Mouse (Mus musculus) neural tube, embryonic 15.5 days (tissue): Measurements from ENCODE around the gene Ccdc163. TPM values are rescaled to one million over a fixed set of nuclear protein-coding genes. Genes with fewer than 3 reads are reported as not detected.

Source experiments
- ATAC-seq: fragments of 200-750 bp; cut with Nextera tagmentation; 2 replicates; pipeline ENCODE4 v1.8.0; 2017; ENCODE audit warnings: mild to moderate bottlenecking, moderate TSS enrichment, moderate library complexity; ENCODE audit not compliant: low FRiP score
- H3K27ac ChIP-seq: fragments of 300-500 bp; sonication (generic); replicated peaks from 2 replicates; pipeline ENCODE4 v1.5.1; 2015; ENCODE audit warnings: mild to moderate bottlenecking, inconsistent platforms
- H3K27me3 ChIP-seq: fragments of 300-500 bp; sonication (generic); replicated peaks from 2 replicates; pipeline ENCODE4 v1.6.1; 2015; ENCODE audit warnings: inconsistent platforms
- H3K36me3 ChIP-seq: fragments of 300-500 bp; sonication (generic); 2 replicates; pipeline ENCODE4 v1.6.1; 2015; ENCODE audit warnings: inconsistent platforms
- H3K4me1 ChIP-seq: fragments of 300-500 bp; sonication (generic); 2 replicates; pipeline ENCODE4 v1.6.1; 2015; ENCODE audit warnings: inconsistent platforms
- H3K4me2 ChIP-seq: fragments of 300-500 bp; sonication (generic); 2 replicates; pipeline ENCODE4 v1.6.1; 2015; ENCODE audit warnings: inconsistent platforms, mild to moderate bottlenecking, moderate library complexity
- H3K4me3 ChIP-seq: fragments of 300-500 bp; sonication (generic); replicated peaks from 2 replicates; pipeline ENCODE4 v1.5.1; 2015; ENCODE audit warnings: mild to moderate bottlenecking, inconsistent platforms
- H3K9ac ChIP-seq: fragments of 300-500 bp; sonication (generic); replicated peaks from 2 replicates; pipeline ENCODE4 v1.6.1; 2015; ENCODE audit warnings: mild to moderate bottlenecking, inconsistent platforms
- H3K9me3 ChIP-seq: fragments of 300-500 bp; sonication (generic); replicated peaks from 2 replicates; pipeline ENCODE4 v1.6.1; 2016; ENCODE audit warnings: inconsistent platforms
- WGBS: fragments of 180-500 bp; shearing (Covaris S2); methylation state at CpG from one replicate; pipeline ENCODE4 v1.1.7; 2015; ENCODE audit warnings: mixed read lengths; 5-methylcytosine and 5-hydroxymethylcytosine counted together
- polyA plus RNA-seq: library from polyadenylated mRNA; unstranded; fragments of >200 nt; fragmentation: Nextera tagmentation; extraction: Ambion mirVana; gene quantifications from 2 replicates; pipeline ENCODE4 v1.2.1, GENCODE M21; 2015

Ccdc163 gene
- polyA plus RNA-seq, 1 experiment from 2014 or later: 9.7 TPM

DNA sequence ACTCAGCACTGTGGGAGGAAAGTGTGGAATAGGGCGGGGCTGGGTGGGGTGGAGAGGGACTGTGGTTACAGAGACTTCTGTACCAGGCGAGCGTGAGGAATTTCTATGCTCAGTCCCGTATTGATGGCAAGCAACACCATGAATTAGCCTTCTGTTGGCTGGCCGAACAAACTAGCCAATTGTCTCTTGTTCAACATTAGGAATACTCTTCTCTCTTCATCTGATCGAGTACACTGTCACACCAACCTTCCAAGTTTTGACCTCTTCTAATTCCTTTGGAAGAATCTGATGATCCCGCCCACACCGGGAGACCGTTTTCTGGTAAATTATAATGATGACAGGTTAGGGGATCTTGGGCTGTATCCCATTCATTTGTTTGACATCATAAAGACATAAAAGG, 643 bp upstream of the Ccdc163 start:
- 22% methylated on average over 9 of the region's 9 CpGs for WGBS
- Histone ChIP-seq H3K9me3 (no peaks in the 10 kb centered on the region), H3K27ac (peak overlapping the region; percentile 78), H3K4me2 (peak overlapping the region; percentile 65), H3K27me3 (no peaks in the 10 kb centered on the region), H3K4me1 (peaks cover 13% of the 10 kb centered on the region), H3K36me3 (no peaks in the 10 kb centered on the region), H3K4me3 (peak overlapping the region; percentile 72), H3K9ac (peak overlapping the region; percentile 72)
- ATAC-seq: peak; percentile 1; the same call in 1 of the 2 replicates

DNA sequence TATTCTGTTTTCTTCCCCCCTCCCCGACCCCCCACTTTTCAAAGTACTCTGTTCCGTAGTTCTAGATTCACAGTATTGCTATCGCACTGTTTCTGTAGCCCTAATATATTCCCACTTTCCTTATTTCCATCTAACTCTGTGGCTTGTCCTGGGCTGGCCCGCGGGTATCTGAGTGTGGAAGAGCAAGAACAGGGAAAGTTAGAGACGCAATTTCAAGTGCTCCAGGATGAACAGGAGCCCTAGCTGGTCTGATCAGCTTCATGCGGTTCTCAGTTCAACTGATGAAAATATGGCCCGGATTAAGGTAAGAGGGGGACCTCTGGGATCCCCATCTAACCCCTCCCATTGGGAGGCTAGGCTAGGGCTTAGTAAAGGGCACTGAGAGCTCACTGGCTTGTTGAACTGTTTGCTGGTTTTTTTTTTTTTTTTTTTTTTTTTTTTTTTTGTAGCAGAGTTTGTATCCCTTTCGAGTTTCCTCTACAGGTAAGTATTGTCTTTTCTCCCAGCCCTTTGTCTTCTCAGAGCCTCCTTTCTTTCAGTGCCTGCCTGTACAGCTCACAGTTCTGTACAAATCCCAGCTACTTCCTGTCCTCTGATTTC, 582 bp downstream of the Ccdc163 start:
- WGBS: 8% methylated on average over 9 of the region's 9 CpGs
- Histone ChIP-seq H3K9ac (peak overlapping the region; percentile 36), H3K4me1 (peaks cover 13% of the 10 kb centered on the region), H3K27ac (no peak overlapping the region), H3K4me2 (peak overlapping the region; percentile 66), H3K9me3 (no peaks in the 10 kb centered on the region), H3K4me3 (peak overlapping the region; percentile 72), H3K36me3 (no peaks in the 10 kb centered on the region), H3K27me3 (no peaks in the 10 kb centered on the region)
- peak; percentile 19 for ATAC-seq

DNA sequence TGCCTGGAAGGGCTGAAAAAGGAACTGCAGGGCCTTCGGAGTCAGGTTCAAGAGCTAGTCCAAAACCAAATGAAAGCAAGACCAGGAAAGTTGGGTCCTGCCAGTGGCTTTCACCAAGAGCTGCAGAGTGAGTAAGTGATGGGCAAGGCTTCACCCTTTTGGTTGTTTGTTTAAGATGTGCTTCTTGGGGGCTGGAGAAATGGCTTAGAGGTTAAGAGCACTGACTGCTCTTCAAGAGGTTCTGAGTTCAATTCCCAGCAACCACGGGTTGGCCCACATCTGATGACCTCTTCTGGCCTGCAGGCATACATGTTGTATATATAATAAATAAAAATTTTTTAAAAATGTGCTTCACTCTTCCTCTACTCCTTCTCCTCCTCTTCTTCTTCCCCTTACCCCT, 1.8 kb downstream of the Ccdc163 start:
- ATAC-seq: no peak
- H3K36me3 ChIP-seq: no peaks in the 10 kb centered on the region
- no peak overlapping the region for H3K27ac ChIP-seq
- H3K4me3 ChIP-seq: no peak overlapping the region
- WGBS: 100% methylated on average over 2 of the region's 2 CpGs
- H3K27me3 ChIP-seq: no peaks in the 10 kb centered on the region
- peaks cover 13% of the 10 kb centered on the region for H3K4me1 ChIP-seq
- H3K4me2 ChIP-seq: no peak overlapping the region
- no peaks in the 10 kb centered on the region for H3K9me3 ChIP-seq
- no peak overlapping the region for H3K9ac ChIP-seq

DNA sequence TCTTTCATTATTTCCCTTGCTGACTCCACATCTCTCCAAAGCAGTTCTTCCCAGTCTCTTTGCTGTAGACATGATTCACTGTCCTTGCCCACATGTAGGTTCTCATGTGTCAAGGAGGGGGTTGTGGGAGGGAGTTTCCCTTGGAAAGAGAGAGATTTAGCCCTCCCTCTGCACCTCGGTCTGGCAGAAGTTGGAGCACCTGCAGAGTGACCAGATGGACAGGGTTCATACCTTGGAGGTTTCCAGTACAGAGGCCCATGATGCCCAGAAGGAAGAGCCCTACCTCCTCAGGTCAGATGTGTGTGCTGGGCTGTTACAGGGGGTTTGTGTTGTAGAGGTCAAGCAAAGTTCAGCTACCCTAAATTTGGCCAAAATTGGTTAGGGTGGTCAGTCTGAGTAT, 4.2 kb downstream of the Ccdc163 start:
- peaks cover 9% of the 10 kb centered on the region for H3K4me1 ChIP-seq
- WGBS: 85% methylated on average over 1 of the region's 1 CpGs
- no peak overlapping the region for H3K9ac ChIP-seq
- no peaks in the 10 kb centered on the region for H3K36me3 ChIP-seq
- H3K9me3 ChIP-seq: no peaks in the 10 kb centered on the region
- H3K27me3 ChIP-seq: no peaks in the 10 kb centered on the region
- H3K4me3 ChIP-seq: no peak overlapping the region
- H3K27ac ChIP-seq: no peak overlapping the region
- no peak overlapping the region for H3K4me2 ChIP-seq
- no peak for ATAC-seq

DNA sequence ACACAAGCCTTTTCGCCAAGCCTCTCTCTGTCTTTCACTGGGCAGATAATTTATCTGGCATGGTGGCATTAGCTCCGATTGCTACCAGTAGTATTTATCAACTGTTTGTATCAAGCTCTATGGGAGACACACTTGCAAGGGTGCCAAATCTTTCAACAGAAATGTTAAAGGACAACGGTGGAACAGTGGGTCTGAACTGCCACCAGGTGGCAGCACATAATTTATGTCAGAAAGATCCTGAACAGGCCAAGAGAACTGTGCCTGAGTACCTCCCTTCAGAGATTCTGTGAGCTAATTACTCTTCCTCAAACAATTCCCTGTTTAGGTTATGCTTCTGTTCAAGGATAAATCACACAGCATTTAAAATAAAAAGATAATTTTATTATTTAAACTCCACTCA, 11.1 kb downstream of the Ccdc163 start:
- no peak overlapping the region for H3K4me2 ChIP-seq
- peaks cover 11% of the 10 kb centered on the region for H3K4me1 ChIP-seq
- no peaks in the 10 kb centered on the region for H3K9me3 ChIP-seq
- H3K4me3 ChIP-seq: no peak overlapping the region
- no peaks in the 10 kb centered on the region for H3K27me3 ChIP-seq
- WGBS: 20% methylated on average over 3 of the region's 3 CpGs
- ATAC-seq: 0 out of 2 replicates have a peak, but pooled peaks have one; percentile 9
- H3K27ac ChIP-seq: no peak overlapping the region
- no peaks in the 10 kb centered on the region for H3K36me3 ChIP-seq
- no peak overlapping the region for H3K9ac ChIP-seq

DNA sequence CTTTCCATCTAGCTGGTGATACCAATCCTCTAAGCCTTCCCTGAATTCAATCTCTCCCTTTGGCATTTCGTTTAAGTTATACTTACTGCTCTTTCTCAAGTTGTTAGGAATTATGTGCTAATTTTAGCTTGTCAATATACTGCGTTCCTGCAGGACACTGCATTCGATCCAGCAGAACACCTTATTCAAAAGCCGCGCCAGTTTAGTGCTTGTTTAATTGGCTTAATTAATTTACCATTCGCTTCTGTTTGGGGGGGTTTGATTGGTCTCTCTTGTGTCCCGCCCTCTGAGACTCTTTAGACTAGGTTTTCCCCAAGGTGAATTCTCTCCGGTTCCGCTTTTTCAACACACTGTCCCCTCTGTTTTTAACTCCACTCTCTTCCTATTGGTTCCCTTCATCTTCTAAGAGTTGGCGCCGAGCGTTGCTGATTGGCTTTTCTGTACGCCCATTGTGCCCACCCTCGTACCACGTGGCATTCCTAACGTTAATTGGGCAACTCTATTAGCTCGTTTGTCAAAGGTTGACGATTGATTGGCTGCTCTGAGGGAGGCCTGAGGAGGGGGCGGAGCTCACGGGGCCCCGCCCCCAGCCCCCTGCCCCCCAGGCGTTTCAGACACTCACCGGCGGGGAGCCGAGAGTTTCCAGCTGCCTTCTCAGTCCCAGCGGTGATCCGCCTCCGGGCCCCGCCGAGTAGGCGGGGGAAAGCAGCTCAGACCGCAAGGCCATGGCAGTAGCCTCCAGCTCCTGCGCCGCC, 12.2 kb downstream of the Ccdc163 start, which contains the start of gene Tesk2:
Gene Tesk2, plus strand, starts transcription at position 606 of the 755 bp plus-strand sequence.
- ATAC-seq: peak; percentile 99
- H3K4me1 ChIP-seq: peaks cover 11% of the 10 kb centered on the region
- peak within 1 kb of the TSS; percentile 96 for H3K4me2 ChIP-seq
- WGBS: under 1% methylated on average over 34 of the region's 34 CpGs
- H3K4me3 ChIP-seq: peak within 1 kb of the TSS; percentile 94
- H3K27me3 ChIP-seq: no peaks in the 10 kb centered on the region
- H3K36me3 ChIP-seq: no peaks in the 10 kb centered on the region
- H3K27ac ChIP-seq: peak within 1 kb of the TSS; percentile 75
- H3K9me3 ChIP-seq: no peaks in the 10 kb centered on the region
- H3K9ac ChIP-seq: peak within 1 kb of the TSS; percentile 84

DNA sequence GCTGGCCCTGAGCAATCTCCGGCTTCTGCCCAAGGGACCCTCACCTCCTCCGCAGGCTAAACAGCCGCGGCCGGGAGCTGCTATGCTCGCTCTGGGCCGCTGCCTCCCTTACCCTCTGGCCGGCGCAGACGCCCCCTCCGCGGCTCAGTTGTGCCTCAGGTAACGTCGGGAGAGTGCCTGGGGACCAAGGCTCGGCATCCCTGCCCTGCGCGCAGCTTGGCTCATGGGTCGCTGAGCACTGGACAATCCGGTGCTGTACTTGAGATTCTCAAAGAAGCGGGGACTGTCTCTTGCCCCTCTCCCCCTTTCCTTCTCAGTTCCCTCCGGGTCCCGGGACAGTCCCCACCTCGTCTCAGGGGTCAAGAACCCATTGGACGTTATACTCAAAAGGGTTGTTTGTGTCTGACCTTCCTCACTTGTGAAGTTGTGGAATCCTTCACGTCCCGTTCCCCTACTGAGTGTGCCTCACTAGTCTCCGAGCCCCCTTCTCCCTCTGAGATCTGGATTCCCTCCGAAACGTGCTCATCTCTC, 12.9 kb downstream of the Ccdc163 start:
- ATAC-seq: no peak; the same call in 1 of the 2 replicates
- H3K9ac ChIP-seq: peak overlapping the region; percentile 84
- no peaks in the 10 kb centered on the region for H3K36me3 ChIP-seq
- peak overlapping the region; percentile 96 for H3K4me2 ChIP-seq
- peak overlapping the region; percentile 94 for H3K4me3 ChIP-seq
- under 1% methylated on average over 29 of the region's 29 CpGs for WGBS
- peaks cover 11% of the 10 kb centered on the region for H3K4me1 ChIP-seq
- no peaks in the 10 kb centered on the region for H3K27me3 ChIP-seq
- H3K27ac ChIP-seq: peak overlapping the region; percentile 75
- no peaks in the 10 kb centered on the region for H3K9me3 ChIP-seq

DNA sequence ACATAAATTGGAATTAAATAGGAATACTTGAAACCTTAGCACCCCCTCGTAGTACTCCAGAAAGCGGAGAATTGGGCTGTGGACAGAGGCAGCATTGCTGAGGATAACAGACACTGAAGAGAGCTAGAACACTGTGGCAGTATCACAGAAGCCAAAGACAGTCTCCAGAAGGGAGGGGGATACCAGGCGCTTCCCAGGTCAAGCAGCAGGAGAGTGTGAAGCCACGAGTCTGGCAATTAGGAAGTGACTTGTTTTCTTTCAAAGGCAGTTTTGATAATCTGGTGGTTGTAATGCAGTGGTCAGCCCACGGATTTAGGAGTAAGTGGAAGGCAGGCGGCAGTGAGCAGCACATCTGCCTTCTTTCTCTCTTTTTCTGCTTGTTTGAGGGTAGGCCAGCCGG, 13.9 kb downstream of the Ccdc163 start:
- no peaks in the 10 kb centered on the region for H3K27me3 ChIP-seq
- no peak overlapping the region for H3K4me3 ChIP-seq
- H3K9me3 ChIP-seq: no peaks in the 10 kb centered on the region
- no peak for ATAC-seq
- no peak overlapping the region for H3K9ac ChIP-seq
- H3K4me1 ChIP-seq: peaks cover 11% of the 10 kb centered on the region
- peak overlapping the region; percentile 96 for H3K4me2 ChIP-seq
- no peak overlapping the region for H3K27ac ChIP-seq
- 36% methylated on average over 7 of the region's 7 CpGs for WGBS
- no peaks in the 10 kb centered on the region for H3K36me3 ChIP-seq

DNA sequence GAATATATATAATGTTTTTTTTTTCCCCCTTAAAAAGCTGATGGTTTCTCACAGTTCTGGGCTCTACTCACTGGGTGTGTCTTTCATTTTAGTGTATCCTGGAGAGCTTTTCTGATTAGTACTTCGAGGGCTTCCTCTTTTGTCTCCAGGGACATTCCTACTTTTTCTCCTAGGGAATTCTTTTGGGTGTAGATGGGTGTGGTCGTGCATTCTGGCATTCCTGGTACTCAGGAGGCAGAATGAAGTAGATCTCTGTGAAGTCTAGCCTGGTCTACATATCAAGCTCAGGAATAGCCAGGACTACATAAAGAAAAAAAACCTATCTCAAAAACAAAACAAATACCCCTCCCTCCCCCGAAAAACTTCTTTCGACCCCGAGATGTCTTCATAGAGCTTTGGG, 17.1 kb downstream of the Ccdc163 start:
- H3K4me1 ChIP-seq: peaks cover 5% of the 10 kb centered on the region; the same call in 1 of the 2 replicates
- no peak overlapping the region for H3K4me2 ChIP-seq
- H3K4me3 ChIP-seq: no peak overlapping the region
- ATAC-seq: no peak
- no peak overlapping the region for H3K27ac ChIP-seq
- WGBS: 85% methylated on average over 5 of the region's 5 CpGs
- no peaks in the 10 kb centered on the region for H3K9me3 ChIP-seq
- no peaks in the 10 kb centered on the region for H3K27me3 ChIP-seq
- no peaks in the 10 kb centered on the region for H3K36me3 ChIP-seq
- no peak overlapping the region for H3K9ac ChIP-seq

DNA sequence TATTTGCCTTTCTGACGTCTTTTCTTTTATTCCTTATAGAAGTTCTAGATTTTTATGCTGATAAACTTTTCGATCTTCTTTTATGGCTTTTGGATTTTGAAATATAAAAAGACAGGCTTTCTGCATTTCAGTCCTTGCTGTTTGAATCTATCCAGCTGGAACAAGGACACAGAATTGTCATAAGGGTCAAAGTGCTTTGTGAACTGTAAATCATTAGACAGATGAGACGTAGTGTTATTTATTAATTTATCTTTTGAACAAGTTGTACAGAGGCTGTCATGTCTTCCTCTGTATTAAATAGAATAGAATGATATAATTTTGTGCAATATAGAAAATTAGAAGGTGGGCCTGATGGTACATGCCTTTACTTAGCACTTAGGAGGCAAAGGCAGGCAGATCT, 19.1 kb downstream of the Ccdc163 start:
- ATAC-seq: no peak
- H3K9me3 ChIP-seq: no peaks in the 10 kb centered on the region
- no peaks in the 10 kb centered on the region for H3K36me3 ChIP-seq
- H3K4me1 ChIP-seq: no peaks in the 10 kb centered on the region
- H3K4me2 ChIP-seq: no peak overlapping the region
- H3K4me3 ChIP-seq: no peak overlapping the region
- WGBS: 78% methylated on average over 3 of the region's 3 CpGs
- H3K27me3 ChIP-seq: no peaks in the 10 kb centered on the region
- H3K9ac ChIP-seq: no peak overlapping the region
- no peak overlapping the region for H3K27ac ChIP-seq

DNA sequence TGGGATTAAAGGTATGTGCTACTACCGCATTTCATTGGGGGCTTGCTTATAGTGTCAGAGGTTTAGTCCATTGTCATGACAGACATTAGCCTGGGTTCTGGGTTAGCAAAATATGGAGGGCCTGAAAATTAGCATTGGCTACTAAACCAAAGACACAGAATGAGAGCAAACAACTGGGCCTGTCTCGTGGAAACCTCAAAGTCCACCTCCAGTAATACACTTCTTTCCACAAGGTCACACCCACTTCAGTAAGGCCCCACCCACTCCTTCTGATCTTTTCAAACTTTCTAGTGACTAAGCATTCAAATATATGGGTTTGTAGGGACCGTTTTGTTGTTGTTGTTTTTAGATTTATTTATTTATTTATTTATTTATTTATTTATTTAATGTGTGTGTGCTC, 21.2 kb downstream of the Ccdc163 start:
- ATAC-seq: no peak
- 95% methylated on average over 3 of the region's 3 CpGs for WGBS
- Histone ChIP-seq H3K27ac (no peak overlapping the region), H3K4me1 (no peaks in the 10 kb centered on the region), H3K36me3 (no peaks in the 10 kb centered on the region), H3K4me3 (no peak overlapping the region), H3K27me3 (no peaks in the 10 kb centered on the region), H3K9me3 (no peaks in the 10 kb centered on the region), H3K9ac (no peak overlapping the region), H3K4me2 (no peak overlapping the region)

DNA sequence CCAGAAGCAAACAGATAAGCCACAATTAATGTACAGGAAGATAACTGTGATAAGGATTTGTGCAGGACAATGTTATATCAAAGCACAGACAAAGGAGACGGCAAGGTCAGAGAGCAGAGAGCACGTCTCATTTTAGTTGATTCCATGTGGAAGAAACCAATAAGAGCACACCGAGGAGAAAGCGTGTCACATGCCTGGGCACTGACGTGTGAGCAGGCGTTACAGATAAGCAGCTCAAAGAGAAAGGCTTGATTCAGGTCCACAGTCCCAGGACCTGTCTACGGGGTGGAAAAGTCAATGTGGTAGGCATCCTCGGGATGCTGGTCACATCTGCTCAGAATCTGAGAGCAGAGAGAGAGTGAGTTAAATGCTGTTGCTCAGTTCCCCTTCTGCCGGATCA, 22.8 kb downstream of the Ccdc163 start:
- no peak overlapping the region for H3K27ac ChIP-seq
- no peak for ATAC-seq
- WGBS: 92% methylated on average over 9 of the region's 9 CpGs

More for the DNA sequence above, 22.8 kb downstream of the Ccdc163 start:
- H3K9me3 ChIP-seq: no peaks in the 10 kb centered on the region
- H3K4me3 ChIP-seq: no peak overlapping the region
- no peak overlapping the region for H3K9ac ChIP-seq
- H3K27me3 ChIP-seq: no peaks in the 10 kb centered on the region
- H3K36me3 ChIP-seq: no peaks in the 10 kb centered on the region
- no peaks in the 10 kb centered on the region for H3K4me1 ChIP-seq
- H3K4me2 ChIP-seq: no peak overlapping the region
